Mouse (Mus musculus): Measurements from ENCODE around the gene Gm13283.
"Not testable (repeated sequence)": the region's sequence is repeated elsewhere in the genome, so short reads cannot be mapped to it uniquely, and the experiment has no call there.

DNA sequence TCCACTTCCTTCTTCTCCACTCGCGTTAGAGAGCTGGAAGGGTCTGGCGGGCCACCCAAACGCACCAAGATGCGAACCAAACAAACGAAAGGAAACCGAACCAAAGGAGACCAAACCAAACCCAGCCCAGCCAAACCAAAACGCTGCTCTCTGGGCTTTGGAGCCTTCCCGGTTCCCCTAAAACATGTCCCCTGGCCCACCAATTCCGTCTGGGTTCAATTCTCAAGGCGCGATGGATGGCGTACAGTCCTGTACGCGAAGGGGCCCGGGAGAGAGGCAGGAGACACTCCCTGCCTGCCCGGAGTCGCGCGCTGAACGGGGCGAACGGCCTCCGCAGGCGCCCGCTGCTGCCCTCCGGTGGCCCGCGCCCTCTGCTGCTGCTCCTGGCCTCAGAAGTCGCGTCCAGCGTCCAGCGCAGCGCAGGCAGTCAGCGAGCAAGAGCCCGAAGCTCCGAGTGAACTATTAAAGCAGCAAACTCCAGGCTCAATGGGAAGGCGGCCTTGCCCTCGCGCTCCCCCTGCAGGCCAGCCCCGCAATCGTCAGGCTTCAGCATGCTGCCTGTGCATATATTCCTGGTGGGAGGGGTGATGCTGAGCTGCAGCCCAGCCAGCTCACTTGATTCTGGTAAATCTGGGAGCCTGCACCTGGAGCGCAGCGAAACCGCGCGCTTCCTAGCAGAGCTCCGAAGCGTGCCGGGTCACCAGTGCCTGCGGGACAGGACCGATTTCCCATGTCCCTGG lies 34.2 kb downstream of the Gm13283 start, which contains the start of gene Gm13275:
- TF ChIP-seq CTCF (IDR thresholded peaks at IDR 0.05) = peak; percentile 50
- not testable (repeated sequence) for TF ChIP-seq POLR2A, EP300 (IDR thresholded peaks at IDR 0.05; ENCODE audit: insufficient read depth, low read depth, low read length)
